Mouse (Mus musculus) heart, adult 2 months (tissue): ENCODE results near the gene Dock6.

ENCODE experiments used
- CTCF ChIP-seq: fragments of 200-600 bp; IDR thresholded peaks from 2 replicates; pipeline ENCODE4 v1.8.1; 2022; ENCODE audit warnings: antibody characterized with exemption, mild to moderate bottlenecking, moderate library complexity
- POLR2A ChIP-seq: fragments of 200-500 bp; IDR thresholded peaks from 2 replicates; pipeline ENCODE4 v1.6.1; 2011; ENCODE audit warnings: mild to moderate bottlenecking, low read depth, low read length, control low read depth; ENCODE audit not compliant: insufficient read depth

DNA sequence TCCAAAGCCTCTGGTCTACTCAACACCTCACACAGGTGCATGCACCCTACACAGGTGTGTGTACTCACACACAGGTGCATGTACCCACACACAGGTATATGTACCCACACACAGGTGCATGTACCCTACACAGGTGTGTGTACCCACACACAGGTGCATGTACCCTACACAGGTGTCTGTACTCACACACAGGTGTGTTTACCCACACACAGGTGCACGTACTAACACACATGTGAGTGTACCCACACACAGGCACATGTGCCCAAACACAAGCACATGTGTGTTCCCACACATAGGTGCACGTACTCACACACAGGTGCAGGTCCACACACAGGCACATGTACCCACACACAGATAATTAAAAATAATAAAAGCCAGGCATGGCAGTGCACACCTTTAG is 14.7 kb downstream of the Dock6 start:
- TF ChIP-seq CTCF, result no peak
- TF ChIP-seq POLR2A, result no peak
